21 mouse cellular contexts compared by ENCODE assay signal in the genomic region with DNA sequence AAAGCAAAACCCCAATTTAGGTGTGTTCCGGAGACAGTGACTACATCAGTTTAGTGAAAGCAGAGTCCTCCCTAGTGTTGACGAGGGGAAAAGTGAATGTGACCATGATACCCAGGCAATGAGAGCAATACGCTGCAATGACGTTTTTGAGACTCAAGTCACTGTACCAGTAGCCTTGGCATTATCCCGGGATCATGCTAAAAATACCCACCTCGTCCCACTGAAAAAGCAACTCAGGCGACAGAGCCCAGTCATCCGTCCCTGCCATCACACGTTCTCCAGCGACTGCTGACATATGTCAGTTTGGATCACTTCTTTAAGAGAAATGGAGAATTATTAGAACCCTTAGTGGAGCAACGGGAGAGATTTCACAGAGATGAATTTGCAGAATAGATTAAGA. TPM values are rescaled to one million over a fixed set of nuclear protein-coding genes. Genes with fewer than 3 reads are reported as not detected.
DNase-seq lines count a peak whose midpoint lies in the region; ATAC-seq lines count a peak whose summit lies in the region.
"Had no signal": no experiment of that assay in that cellular context is flagged by ENCODE, and none has a peak within 500 bp of the region (broad histone marks: within the 10 kb centered on the region; RNA-seq: fewer than 3 reads in every experiment).

No protein-coding gene starts in this region.

- intact Hi-C loops in heart, postnatal 14 days (cut with DNase I) = no loop called here
- intact Hi-C loops in heart, postnatal 25 days (cut with DNase I) = no loop called here

- no peak overlapping the region for H3K4me3 ChIP-seq in heart, embryonic 11.5 days (ENCODE audit: low read depth, low read length)
- no peak overlapping the region for H3K4me3 ChIP-seq in heart, embryonic 13.5 days
- no peak overlapping the region for H3K4me3 ChIP-seq in heart, embryonic 16.5 days (ENCODE audit: low read length)
- H3K4me3 ChIP-seq: embryonic facial prominence, embryonic 15.5 days; erythroblast, embryonic 14.5 days; forebrain, embryonic 10.5 days; gastrocnemius, adult 2 months; hindbrain, embryonic 12.5 days had no signal

- H3K36me3 ChIP-seq in heart, embryonic 11.5 days (ENCODE audit: control insufficient read depth, insufficient read depth, low read length) = no peaks in the 10 kb centered on the region
- H3K36me3 ChIP-seq in heart, embryonic 13.5 days = peaks cover 12% of the 10 kb centered on the region; the same call in 1 of the 2 replicates
- H3K36me3 ChIP-seq in heart, embryonic 16.5 days (ENCODE audit: control insufficient read depth, insufficient read depth) = no peaks in the 10 kb centered on the region
- H3K36me3 ChIP-seq: embryonic facial prominence, embryonic 15.5 days; forebrain, embryonic 10.5 days; hindbrain, embryonic 12.5 days had no signal

- H3K9ac ChIP-seq in heart, embryonic 11.5 days (ENCODE audit: low read depth, low read length) = no peak overlapping the region
- H3K9ac ChIP-seq in heart, embryonic 13.5 days = no peak overlapping the region
- H3K9ac ChIP-seq in heart, embryonic 16.5 days (ENCODE audit: low read length) = no peak overlapping the region
- H3K9ac ChIP-seq: embryonic facial prominence, embryonic 15.5 days; hindbrain, embryonic 12.5 days had no signal

- H3K27me3 ChIP-seq in heart, embryonic 11.5 days (ENCODE audit: control insufficient read depth, insufficient read depth, low read length) = no peaks in the 10 kb centered on the region
- no peaks in the 10 kb centered on the region for H3K27me3 ChIP-seq in heart, embryonic 13.5 days (replicated peaks)
- no peaks in the 10 kb centered on the region for H3K27me3 ChIP-seq in heart, embryonic 16.5 days (ENCODE audit: control insufficient read depth, insufficient read depth, low read length)
- H3K27me3 ChIP-seq: embryonic facial prominence, embryonic 15.5 days; hindbrain, embryonic 12.5 days had no signal

- H3K4me1 ChIP-seq in heart, embryonic 11.5 days (ENCODE audit: control insufficient read depth, insufficient read depth, low read length) = peaks cover 24% of the 10 kb centered on the region
- H3K4me1 ChIP-seq in heart, embryonic 13.5 days = peaks cover 41% of the 10 kb centered on the region
- peaks cover 20% of the 10 kb centered on the region for H3K4me1 ChIP-seq in heart, embryonic 16.5 days (ENCODE audit: control insufficient read depth, insufficient read depth, low read length)
- H3K4me1 ChIP-seq: embryonic facial prominence, embryonic 15.5 days had no signal

- no peak for ATAC-seq in heart, embryonic 11.5 days (replicated peaks; ENCODE audit: insufficient number of reproducible peaks, low FRiP score, low TSS enrichment)
- no peak for ATAC-seq in heart, embryonic 13.5 days (ENCODE audit: extremely low read depth, insufficient number of reproducible peaks, low FRiP score, low TSS enrichment)
- ATAC-seq in heart, embryonic 16.5 days (replicated peaks; ENCODE audit: extremely low read depth, insufficient read depth, low FRiP score) = no peak
- ATAC-seq: forebrain, embryonic 14.5 days; hindbrain, embryonic 16.5 days; intestine, postnatal 0 days had no signal

- 54% methylated on average over 11 of the region's 11 CpGs for WGBS in heart, embryonic 11.5 days (ENCODE audit: insufficient replicate concordance)
- 55% methylated on average over 11 of the region's 11 CpGs for WGBS in heart, embryonic 13.5 days
- 54% methylated on average over 11 of the region's 11 CpGs for WGBS in heart, embryonic 16.5 days

- peak; percentile 90 for DNase-seq in heart, adult 11 months
- no peak for DNase-seq in heart, postnatal 14 days
- no peak for DNase-seq in heart, postnatal 25 days (ENCODE audit: low spot score)
- DNase-seq in gastrocnemius, postnatal 4 days (ENCODE audit: low spot score in 2 of 2) = no peak
- DNase-seq: adrenal gland, postnatal 25 days; cerebellum, adult 8-10 months; cerebellum, postnatal 14 days; embryo, embryonic 11 days; gastrocnemius, adult 2 months; gastrocnemius, postnatal 25 days; kidney, adult 8-10 months had no signal

- no peaks in the 10 kb centered on the region for H3K9me3 ChIP-seq in heart, embryonic 11.5 days (replicated peaks; ENCODE audit: control insufficient read depth, low read length)
- no peaks in the 10 kb centered on the region for H3K9me3 ChIP-seq in heart, embryonic 13.5 days
- no peaks in the 10 kb centered on the region for H3K9me3 ChIP-seq in heart, embryonic 16.5 days (replicated peaks; ENCODE audit: control insufficient read depth, low read length)
- H3K9me3 ChIP-seq: embryonic facial prominence, embryonic 15.5 days; forebrain, embryonic 10.5 days; hindbrain, embryonic 12.5 days had no signal

- no peak overlapping the region for H3K27ac ChIP-seq in heart, embryonic 11.5 days (ENCODE audit: low read depth, low read length)
- H3K27ac ChIP-seq in heart, embryonic 13.5 days (replicated peaks) = no peak overlapping the region
- H3K27ac ChIP-seq in heart, embryonic 16.5 days (ENCODE audit: low read length) = no peak overlapping the region
- H3K27ac ChIP-seq: embryonic facial prominence, embryonic 15.5 days; forebrain, embryonic 10.5 days; gastrocnemius, adult 2 months; hindbrain, embryonic 12.5 days had no signal

- peak overlapping the region; percentile 15; the same call in 1 of the 2 replicates for H3K4me2 ChIP-seq in heart, embryonic 11.5 days
- H3K4me2 ChIP-seq in heart, embryonic 13.5 days = peak overlapping the region; percentile 51
- peak overlapping the region; percentile 45 for H3K4me2 ChIP-seq in heart, embryonic 16.5 days (ENCODE audit: low read depth, low read length)
- H3K4me2 ChIP-seq: embryonic facial prominence, embryonic 15.5 days; hindbrain, embryonic 12.5 days had no signal

RNA-seq across cellular contexts. Expression of gene Man1a, which starts 13.6 kb away (rescaled TPM):
- total RNA-seq in heart, postnatal 14 days (2021) = 10 to 100 TPM; 32.1 to 36.6 TPM
- polyA plus RNA-seq in heart, embryonic 11.5 days (2014; fragmentation: Nextera tagmentation; extraction: Ambion mirVana) = 8.5 and 8.8 TPM in 2 replicates
- total RNA-seq in heart, postnatal 25 days (2021) = 10 to 100 TPM; 35.0 to 36.2 TPM
- 4.2 and 4.3 TPM in 2 replicates for polyA plus RNA-seq in heart, embryonic 13.5 days (2015; fragmentation: Nextera tagmentation; extraction: Ambion mirVana)
- polyA plus RNA-seq in heart, embryonic 16.5 days (2015; fragmentation: Nextera tagmentation; extraction: Ambion mirVana) = 4.6 and 5.8 TPM in 2 replicates
- total RNA-seq in gastrocnemius, postnatal 4 days (2021) = 10 to 100 TPM; 23.4 to 25.8 TPM
